Mouse (Mus musculus): Measurements from ENCODE around the gene Clmn.

Gene Clmn

DNA sequence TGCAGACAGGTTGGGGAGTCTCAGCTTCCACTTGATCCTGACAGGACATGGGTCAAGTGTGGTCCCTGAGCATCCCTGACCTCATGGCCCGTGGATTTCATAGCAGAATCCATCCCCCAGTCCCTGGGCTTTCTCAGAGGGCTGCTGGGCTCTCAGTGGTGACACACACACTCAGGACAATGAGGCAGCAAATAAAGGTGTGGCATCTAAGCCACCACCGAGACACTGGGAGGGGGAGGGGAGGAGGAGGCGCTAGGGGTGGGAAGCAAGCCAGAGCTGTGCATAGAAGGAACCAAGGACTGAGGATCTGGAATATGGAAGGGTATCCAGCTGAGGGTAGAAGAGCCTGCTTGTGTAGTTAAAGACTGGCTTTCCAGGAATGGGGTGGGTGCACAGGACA lies 11.2 kb upstream of the Clmn start:
- no peak for DNase-seq

DNA sequence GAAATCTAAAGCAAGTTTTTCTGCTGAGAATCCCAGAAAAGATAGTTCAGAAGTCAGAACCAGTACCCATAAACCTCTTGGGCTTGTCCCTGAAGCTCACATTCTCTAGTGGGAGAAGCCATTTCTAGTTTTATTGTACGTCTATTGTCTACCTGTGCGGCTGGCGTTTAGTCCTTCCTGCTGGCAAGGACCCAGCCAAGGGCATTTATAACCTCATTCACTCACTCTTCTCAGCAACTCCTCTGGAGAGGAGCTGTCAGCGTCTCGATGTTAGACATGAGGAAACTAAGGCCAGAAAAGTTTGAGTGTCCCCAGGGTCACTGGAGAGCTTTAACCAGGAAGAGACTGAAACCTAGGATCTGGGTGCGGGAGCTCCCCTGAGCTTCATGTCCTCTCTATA lies 7.1 kb upstream of the Clmn start:
- DNase-seq, result no peak

DNA sequence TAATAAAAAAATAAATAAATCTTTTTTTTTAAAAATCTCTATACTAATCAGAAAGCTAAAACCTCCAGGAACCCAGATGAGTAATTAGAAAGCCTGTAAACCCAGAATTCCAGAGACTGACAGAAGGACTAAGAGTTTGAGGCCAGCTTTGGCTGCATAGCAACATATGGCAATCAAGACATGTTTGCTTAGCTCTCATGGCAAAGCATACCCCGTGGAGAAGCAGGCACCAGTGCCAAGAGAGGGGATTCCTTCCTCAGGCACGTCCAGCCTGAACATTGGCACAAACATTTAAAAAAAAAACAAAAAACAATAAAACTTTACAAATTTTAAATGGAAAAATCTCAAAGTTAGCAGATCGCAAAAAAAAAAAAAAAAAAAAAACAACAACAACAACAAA lies 4.9 kb upstream of the Clmn start:
- no peak for DNase-seq

DNA sequence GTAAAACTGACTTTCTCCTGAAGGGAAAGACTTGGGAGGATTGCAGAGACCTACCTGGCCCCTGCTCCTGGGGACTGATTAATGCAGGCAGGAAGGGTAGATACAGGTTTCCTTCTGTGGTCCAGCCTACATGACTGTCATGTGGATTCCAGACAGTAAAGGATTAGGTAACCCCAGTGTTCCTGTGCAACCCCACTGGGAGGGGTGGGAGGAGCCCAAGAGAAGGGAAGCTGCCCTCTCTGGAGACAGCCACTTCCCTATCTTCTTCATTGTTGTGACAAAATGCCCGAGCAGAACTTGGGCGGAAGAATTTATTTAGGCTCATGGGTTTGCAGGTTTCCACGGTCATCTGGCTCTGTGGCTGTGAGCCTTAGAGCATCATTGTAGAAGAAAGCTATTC lies 3.6 kb upstream of the Clmn start:
- DNase-seq, result no peak

DNA sequence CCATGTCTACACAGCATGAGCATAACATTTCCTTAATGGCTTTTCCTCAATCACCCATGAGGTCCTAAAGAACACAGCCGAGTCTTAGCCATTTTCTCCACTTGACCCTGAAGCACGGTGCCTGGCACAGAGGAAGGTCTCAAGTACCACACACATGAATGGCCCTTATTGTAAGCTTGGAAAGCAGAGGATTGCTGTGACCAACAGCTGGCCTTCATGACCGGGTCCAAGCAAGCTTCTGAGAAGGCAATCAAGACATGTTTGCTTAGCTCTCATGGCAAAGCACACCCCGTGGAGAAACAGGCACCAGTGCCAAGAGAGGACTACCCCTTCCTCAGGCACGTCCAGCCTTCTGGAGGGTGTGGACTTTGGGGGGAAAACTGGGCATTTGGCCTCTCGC lies 3.0 kb upstream of the Clmn start:
- no peak for DNase-seq

DNA sequence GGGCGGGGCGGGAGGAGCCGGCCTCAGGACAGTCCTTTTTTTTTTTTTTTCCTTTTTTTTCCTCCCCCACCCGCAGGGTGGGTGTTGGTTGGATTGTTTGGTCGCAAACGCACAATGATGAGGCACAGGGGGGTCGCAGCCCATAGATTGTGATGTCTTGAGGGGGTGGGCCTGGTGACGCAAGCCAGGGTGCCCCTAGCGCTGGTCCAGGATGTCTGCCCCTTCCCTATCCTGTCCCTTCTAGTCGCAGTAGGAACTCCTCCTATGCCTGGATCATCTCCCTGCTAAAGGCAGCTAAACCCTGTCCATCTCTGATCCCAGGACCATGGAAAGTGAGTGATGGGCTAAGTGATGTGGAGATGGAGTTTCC lies 275 bp upstream of the Clmn start:
- no peak for DNase-seq

DNA sequence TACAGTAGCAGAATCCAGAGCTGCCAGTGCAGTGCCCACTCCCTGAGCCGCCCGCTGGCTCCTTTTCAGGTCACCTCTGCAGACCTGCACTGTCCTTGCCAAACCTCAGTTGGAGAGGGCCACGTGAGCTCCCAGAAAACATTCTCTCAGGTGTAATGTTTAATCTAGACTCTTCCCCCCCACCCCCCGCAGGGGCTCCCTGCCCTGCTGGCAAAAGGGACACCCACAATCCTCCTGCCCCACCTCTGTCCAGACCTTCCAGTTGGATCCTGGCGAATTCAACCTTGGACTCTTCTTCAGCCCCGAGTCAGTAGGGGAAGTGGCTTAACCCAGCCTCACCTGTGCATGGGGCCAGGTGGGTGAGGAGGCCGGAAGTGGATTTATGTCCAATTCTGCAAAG lies 1.2 kb downstream of the Clmn start:
- DNase-seq, result peak; percentile 87

DNA sequence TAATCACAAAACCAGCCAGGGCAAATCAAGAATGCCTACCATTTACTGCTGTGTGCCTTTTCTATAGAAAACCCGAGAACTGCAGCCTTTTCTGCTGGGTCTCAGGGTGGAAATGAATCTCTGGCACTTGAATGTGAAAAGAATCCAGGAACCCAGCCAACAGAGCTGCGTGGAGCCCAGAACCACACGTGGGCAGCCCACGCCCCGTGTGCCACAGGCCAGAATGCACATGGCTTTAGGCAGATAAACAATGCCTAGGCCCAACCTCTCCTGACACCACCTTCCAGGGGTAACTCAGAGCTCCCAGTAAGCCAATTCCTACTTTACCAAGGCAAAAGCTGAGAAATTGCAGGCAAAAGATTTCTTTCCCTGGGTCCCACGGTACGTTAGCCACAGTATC lies 5.7 kb downstream of the Clmn start:
- DNase-seq, result peak; percentile 51

DNA sequence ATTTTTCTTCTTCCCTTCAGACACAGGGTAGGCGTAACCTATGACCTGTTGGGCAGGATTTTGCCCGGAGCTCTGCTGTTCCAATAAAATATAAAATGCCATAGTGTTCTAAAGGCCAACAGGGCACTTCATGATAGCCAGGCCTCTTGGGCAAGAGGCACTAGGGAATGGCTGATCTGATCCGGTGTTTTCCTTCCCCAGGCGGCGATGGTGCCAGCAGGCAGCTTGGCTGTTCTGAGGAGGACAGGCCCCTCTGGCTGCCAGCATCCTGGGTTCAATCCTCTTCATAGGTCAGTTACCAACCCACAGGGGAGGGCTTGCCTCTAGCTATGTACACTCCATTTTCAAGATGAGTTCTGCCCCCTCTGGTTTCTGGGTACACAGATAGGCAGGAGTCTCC lies 6.1 kb downstream of the Clmn start:
- no peak for DNase-seq

DNA sequence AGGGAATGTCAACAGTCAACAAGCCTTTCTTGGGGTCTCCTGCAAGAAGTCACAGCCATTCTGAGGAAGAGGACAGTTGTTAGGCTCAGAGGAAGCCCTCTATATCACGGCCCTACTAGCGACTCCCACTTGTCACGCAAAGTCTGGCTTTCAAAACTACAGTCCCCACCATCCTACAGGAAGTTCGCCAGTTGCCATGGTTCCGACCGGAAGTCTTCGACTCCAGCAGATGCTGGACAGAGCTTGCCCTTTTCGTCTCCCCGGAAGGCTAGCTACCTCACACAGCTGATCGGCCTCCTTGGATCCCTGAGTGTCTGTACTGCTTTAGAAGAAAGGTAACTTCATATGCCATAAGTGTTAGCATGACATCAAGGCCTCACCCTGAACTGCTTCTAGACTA lies 7.3 kb downstream of the Clmn start:
- DNase-seq, result no peak

DNA sequence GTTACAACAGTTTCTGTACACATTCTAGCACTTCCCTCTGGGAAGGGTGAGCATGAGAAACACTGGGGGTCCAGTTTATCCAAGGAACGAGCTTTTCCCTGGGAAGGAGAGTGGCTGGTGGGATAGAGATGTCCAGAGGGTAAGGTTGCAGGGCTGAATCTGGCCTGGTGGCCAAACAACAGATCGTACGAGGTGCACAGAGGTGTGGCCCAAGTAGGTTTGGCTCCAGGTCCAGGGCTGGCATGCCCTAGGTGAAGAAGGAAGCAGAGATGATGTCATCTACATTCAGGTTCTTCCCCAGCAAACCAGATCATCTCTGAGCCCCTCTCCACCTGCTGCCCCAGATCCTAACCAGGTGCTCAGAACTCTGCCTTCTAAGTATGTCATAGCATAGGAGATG lies 8.3 kb downstream of the Clmn start:
- DNase-seq, result no peak

DNA sequence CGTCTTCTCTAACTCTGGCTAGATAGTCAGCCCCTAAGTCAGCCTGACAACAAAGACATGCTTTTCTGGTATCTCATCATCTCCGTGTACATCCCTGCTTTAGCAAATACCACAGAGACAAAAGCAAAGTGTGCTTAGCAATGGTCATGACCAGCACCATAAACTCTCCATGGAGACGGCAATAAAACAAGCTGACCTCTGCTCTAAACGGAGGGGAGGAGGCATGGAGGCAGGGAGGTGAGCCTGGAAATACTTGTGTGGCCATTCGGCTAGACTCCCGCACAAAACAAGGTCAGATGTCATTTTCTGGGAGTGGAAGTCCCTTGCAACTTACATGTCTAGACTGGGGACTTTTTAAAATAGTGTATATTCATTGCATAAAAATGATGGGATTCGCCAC lies 9.3 kb downstream of the Clmn start:
- no peak for DNase-seq

DNA sequence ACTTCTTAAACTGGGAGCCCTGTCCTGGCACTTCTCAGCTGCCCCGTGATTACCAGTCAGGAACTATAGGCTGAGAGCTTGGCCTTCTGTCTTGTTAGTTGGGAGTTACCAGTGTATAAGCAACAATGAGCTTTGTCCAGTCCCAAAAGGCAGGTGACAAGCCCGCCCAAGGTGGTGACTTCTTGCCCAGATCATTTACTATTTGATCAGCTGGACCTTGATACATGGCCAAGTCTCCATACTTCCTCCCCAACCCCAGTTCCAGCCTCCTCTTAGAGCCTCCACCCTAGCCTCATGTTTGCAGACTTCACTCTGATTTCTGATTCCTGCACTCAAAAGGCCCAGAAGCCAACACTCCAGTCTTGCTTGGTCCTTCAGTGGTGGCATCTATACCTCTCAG lies 10.1 kb downstream of the Clmn start:
- DNase-seq, result no peak

DNA sequence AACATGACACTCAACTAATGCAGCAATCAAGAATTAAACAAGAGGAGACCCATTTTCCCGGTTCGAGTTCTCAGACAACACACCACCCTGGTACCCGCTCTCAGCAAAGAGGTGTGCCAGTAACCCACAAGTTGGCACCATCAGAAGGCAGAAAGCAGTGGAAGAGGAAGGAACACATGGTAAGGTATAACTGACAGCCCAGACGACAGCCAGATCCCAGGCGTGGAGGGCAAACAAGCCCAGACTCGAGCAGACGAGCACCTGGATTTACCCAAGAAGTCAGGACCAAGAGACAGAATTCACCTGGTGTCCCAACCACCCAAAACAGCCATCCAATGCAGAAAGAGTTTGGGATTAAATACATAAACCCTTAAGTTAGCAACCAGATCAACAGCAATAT lies 11.5 kb downstream of the Clmn start:
- no peak for DNase-seq

DNA sequence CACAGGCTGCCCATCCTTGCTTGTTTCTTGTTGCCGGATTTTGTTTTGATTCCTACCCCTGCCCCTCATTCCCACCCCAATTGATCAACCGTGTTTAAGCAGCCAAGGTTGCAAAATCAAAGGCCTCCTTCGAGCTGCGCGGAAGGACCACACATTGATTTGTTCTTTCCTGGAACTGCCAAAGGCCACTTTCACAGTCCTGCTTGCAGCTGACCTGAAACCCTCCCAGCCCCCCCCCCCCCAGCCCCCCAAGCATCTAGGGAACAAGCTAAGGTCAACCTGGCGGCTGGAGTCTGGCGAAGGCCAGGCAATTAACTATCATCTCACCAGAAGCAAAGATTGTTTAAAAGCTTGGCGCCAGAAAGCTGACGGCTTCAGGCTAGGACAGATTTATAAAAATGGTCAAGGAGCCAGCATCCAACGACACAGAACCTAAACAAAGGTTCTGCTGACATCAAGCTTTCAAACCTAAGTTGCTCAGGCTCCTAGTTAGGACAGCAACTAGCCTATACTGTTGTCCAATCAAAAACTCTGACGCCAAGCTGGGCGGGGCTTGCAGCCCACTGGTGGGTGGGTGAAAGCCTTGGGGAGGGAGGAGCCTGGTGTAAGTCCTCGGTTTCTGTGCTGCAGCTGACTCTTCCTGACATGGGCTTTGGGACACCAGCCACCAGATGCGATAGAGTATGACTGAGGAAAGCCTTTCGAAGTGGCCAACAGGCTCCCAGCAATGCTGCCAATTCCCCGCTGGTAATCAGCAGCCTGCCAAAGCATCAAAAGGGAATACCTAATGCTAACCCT lies 13.0 kb downstream of the Clmn start:
- DNase-seq, result peak; percentile 58

DNA sequence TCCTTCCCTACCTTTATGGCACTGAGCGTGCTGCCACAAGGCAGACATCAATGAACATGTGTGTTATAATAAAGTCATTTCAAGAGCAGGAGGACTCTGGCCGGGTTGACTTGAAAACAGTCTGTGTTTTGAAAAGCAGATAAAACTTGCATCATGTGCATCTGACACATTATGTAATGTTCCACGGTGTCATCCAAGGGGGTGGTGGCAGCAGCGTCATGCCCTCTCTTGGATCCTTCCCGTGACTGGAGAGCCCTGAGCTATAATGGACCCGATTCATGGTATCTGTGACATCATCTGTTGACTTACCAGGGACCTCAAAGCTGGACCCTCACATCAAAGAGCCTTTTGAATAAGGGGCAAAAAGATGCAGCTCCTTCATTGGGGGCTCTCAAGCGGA lies 14.8 kb downstream of the Clmn start:
- no peak for DNase-seq

DNA sequence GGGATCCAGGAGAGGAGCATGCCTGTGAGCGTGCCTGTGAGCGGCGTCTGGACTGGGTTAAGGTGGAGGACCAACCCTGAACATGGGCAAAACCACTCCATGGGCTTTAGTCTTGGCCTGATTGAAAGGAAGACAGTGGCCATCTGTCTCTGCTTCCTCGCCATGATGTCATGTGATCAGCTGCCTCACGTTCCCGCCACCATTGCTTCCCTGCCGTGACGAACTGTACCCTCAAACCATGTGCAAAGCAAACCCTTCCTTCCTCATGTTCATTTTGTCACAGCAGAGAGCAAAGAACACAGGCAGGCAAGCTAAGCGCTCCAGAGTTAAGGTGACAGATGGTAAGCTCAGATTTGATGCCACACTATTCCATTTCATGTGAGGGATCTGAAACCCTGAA lies 16.2 kb downstream of the Clmn start:
- no peak for DNase-seq

DNA sequence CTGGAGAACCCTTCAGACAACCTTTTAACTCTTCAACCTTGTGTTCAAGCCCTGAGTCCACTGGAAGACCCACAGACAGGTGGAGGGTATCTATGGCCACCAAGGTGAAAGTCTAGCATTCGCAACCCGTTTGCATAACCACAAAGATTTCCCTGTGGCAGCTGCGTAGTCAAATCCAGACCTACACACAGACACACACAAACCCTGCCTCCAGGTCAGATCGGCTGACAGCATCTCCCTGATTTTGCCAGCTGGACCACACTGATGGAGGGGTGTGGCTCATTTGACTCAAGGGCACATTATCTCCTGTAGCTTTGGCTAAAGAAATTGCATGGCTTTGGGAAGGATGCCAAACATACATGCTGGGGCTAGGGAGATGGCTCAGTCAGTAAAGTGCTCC lies 17.6 kb downstream of the Clmn start:
- DNase-seq, result no peak

DNA sequence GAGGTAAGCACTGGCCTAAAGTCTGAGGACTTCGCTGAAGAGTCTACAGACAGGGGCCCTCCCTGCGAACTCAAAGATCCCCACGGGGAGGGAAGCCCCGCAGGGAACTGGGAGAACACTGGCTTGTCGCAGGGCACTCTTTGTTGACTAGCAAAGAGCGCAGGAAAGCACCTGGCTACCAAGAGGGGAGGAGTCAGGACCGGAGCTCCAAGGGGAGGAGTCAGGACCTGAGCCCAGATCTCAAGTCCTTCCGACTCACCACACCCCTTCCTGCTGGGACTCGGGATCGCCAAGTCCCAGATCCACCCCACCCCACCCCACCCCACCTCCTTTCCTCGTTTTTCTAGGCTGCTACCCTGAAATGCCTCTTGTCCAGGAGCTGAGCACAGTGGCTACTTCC lies 19.2 kb downstream of the Clmn start:
- DNase-seq, result peak; percentile 62

DNA sequence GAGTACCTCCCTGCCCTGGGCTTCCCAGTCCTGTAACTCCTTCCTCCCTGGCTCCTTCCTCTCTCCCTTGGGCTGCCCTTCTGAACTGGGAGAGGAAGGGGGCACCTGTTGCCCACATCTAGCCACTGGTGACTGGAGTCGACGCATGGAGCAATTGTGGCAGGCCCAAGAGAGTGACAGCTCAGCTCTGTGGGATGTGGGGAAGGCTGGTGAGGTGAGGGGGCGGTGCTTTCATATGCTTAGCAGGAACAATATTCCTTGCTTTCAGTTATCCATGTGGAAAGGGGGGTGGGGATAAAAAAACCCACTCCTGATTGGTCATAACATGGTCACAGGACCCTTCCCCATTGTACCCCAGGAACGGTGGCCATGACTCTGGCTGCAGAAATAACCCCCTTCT lies 19.9 kb downstream of the Clmn start:
- no peak for DNase-seq

DNA sequence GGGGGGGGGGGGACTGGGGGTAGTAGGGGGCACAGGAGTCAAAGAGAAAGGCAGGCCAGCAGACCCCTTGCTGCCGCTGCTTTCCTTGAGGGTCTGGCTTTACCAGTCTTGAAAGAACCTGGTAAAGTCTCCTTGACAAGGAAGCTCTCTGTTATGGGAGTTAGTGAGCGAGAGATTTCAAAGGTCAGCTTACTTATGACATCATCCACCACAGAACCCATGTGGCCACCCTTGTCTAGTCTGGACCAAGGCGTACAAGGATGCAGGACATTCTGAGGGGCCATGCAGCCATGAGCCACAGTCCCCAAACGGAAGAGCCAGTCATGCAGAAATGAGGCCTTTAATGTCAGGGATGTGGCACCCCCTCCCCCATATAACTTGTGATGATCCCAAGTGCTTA lies 20.6 kb downstream of the Clmn start:
- DNase-seq, result no peak

DNA sequence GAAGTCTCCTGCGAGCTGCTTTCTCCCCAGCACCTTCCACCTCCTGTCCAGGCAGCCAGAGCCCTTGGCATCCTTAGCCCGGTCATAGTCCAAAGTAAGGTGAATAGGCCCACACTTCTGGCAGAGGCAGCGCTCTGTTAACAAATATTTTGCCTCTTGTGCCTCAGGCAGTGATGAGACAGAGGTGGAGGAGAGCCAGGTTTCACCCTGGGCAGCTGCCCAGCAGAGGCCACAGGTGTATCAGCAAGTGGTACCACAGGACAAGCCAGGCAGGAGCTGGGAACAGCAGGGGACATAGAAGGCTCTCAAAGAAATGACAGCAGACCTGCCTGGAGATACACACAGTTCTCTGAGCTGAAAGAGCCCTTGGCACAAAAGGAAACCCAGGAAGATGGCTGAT lies 23.6 kb downstream of the Clmn start:
- DNase-seq, result peak; percentile 85

DNA sequence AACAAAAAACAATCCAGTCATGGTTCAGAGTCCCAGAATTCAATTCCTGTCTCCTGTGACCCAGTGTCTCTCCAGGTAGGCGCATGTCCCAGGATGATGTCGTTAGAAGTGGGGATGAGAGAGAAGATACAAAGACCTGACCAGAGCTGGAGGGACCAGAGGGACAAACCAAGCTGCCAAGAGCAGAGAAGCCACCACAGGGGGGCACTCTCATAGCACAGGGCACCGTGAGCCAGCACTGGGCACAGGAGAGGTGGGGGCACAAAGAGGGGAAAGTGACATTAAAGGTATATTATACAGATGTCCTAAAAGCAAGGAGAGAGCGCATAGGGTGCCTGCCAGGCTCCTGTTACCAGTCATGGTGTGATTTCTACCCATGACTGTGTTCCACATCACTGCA lies 25.9 kb downstream of the Clmn start:
- DNase-seq, result peak; percentile 59

DNA sequence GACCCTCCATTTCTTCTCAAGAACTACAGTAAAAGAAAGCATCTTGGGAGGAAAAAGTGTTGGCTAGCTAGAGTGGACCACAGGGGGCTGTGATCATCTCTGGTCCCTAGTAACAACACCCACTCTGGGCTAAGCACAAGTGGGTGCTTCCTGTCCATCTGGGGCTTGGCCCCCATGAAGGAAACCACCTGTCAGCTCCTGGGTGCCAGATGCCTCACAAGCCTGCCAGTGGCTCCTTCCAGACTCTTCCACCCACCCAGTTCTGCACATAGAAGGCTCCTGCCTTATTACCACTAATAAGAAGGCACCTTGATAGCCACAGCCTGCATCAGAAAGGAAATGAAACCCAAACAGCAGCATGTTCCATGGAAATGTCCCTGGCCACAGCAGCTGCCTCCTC lies 26.4 kb downstream of the Clmn start:
- DNase-seq, result no peak

DNA sequence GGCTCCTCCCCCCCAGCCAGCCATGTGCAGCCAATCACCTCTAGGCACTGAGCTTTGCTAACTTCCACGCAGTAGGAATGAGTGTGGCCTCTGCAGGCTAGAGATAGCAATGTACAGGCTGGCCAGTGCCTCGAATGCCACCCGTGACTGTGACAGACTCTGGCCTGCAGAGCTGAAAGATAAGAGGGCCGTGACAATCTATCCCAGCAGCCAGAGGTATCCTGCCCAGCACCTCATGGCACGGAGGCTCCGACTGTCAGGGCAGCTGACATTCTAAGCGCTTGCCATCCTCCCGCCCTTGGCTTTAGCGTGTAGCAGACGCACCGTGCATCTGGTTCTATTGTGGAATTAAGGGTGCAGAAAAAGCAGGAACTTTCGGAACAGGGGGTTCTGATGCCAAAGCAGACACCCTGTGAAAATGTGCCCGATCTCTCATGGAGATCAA lies 26.9 kb downstream of the Clmn start:
- DNase-seq, result no peak

All from kidney, adult 18-20 months (tissue).